Mouse (Mus musculus) left cerebral cortex, postnatal 36 days (tissue): ENCODE data around the gene Pxdc1. TPM values are rescaled to one million over a fixed set of nuclear protein-coding genes. Genes with fewer than 3 reads are reported as not detected.

ENCODE experiments used
- DNase-seq, 2 experiments: peaks; one replicate each; pipeline ENCODE4 v3.0.0; 2021 to 2022; ENCODE audit warnings: low spot score in 2 of 2, mixed read lengths in 1 of 2
- intact Hi-C: fragments of 180-260 bp; cut with DNase I; formaldehyde crosslinking; loops from one replicate; pipeline ENCODE4 v1.15.1; 2025
- total RNA-seq, 2 experiments: library from RNA; stranded (reverse); gene quantifications; 2 replicates each; pipeline ENCODE4 v1.2.3; 2021

Pxdc1 gene
- total RNA-seq, 2 experiments from 2014 or later, result 3.5 to 7.7 TPM

DNA sequence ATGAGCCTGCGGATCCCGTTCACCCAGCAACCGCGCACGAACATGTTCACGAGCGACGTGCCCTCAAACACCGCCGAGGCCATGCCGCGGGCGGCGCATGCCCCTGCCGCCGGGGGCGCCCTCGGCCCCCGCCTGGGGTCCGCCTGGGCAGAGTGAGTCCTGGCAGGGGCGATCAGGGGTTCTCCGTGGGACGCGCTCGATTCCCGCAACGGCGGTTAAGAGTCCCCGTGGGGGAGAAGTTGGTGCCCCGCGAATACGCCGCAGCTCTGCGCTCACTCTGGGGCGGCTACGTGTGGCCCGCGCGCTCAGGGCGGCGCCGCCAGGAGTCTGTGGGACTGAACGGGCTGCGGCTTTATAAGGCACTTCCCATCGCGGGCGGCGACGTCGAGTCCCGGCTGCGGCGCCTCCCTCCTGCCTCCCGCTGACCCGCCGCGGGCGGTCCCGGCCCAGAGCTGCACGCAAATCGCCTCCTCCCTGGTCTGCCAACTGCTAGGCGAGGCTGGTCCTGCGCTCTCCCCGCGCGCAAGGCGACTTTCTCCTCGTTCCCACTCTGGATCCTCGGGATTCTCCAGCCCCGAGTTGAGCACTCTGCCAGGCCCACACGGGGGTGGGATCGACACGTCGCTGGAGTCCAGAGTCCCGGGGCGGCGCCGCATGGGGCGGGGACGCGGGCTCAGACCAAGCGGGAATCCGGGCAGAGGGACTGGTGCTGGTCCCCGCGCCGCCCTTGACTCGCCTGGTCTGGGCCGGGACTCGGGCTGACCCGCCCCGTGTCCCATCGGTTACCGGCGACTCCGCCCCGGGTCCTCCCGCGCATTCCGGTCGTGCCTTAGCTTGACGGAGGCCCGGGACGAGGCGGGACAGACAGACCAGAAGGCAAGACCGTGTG, 689 bp downstream of the Pxdc1 start:
- peak; percentile 35 to 37 for DNase-seq
- intact Hi-C loops, result loop anchor here (5.0 kb wide), 1 partner anchor 60 kb away; no protein-coding TSS in a partner anchor

GRCm38 (mm10) chr13:34652016-34652352, 1.3 kb downstream of the Pxdc1 start:
- intact Hi-C loops, result loop anchor here (5.0 kb wide), 1 partner anchor 60 kb away; no protein-coding TSS in a partner anchor
- peak; percentile 36 to 42 for DNase-seq

GRCm38 (mm10) chr13:34651474-34651991, 1.8 kb downstream of the Pxdc1 start:
- peak in 1 of 2 experiments; percentile 21 for DNase-seq
- intact Hi-C loops, result loop anchor here (5.0 kb wide), 1 partner anchor 61 kb away; no protein-coding TSS in a partner anchor

DNA sequence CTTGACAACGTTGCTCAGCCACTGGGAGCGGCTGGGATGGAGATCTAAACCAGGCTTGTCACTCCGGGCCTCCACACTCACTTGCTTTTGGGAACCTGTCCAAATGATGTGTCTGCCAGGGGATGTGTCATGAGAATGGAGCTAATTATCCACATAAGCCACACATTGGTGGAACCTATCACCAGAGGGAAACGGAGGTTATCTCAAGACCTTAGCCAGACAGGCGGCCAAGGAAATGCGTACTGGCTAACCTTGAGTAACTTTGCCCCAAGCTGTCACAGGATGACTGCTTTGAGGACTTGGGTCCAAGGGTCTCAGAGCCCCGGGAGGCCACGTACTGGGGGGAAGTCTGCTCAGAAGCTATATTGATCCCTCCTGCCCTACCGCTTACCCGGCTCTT, 2.3 kb downstream of the Pxdc1 start:
- DNase-seq, result no peak
- intact Hi-C loops, result loop anchor here (5.0 kb wide), 1 partner anchor 61 kb away; no protein-coding TSS in a partner anchor

DNA sequence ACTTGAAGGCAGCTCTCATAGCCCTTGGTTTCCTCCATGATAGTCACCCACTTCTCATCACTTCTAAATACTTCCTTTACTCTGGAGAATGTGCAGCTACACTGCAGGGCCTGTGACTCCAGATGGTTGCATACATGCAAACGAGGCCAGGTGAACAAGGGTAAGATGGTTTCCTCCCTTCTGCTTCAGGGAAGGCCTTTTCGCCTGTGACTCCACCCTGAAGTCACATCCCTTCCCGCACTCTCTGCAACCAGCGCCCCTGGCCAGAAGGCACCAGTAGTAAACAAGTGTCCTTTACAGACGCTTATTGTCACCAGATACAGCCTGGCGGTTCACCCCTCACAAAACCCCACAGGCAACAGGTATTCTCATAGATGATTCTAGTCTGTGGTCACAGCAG, 2.9 kb downstream of the Pxdc1 start:
- no peak for DNase-seq
- intact Hi-C loops, result loop anchor here (5.0 kb wide), 1 partner anchor 62 kb away; no protein-coding TSS in a partner anchor

GRCm38 (mm10) chr13:34647751-34648150, 5.5 kb downstream of the Pxdc1 start:
- intact Hi-C loops, result no loop called here
- no peak for DNase-seq

- DNase-seq, result no peak
- intact Hi-C loops, result no loop called here
Measured at GRCm38 (mm10) chr13:34647221-34647620, 6.1 kb downstream of the Pxdc1 start.

DNA sequence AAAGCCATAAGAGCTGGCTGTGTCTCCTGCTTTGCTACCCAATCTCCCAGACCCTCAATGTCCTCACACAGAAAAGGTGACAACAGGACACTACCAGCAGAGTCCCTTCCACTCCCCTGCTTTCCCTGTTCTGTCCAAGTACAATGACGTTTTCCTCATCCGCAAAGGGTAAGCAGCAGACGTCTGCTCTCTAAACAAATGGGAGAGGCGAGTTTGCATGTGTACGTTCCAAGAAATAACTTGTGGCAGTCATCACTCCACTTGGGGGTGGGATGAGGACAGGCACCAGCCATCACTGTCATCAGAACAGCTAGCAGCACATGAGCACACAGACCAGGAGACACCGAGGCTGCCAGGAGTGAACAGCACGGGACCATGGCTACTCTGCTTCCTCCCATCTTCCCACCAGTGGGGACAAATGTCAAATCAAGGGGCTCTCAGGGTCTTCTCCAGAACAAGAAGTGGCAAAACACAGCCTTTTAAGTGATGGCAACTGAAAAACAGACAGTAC, 7.0 kb downstream of the Pxdc1 start:
- DNase-seq, result no peak
- intact Hi-C loops, result no loop called here

GRCm38 (mm10) chr13:34645519-34645918, 7.8 kb downstream of the Pxdc1 start:
- DNase-seq, result no peak
- intact Hi-C loops, result no loop called here

DNA sequence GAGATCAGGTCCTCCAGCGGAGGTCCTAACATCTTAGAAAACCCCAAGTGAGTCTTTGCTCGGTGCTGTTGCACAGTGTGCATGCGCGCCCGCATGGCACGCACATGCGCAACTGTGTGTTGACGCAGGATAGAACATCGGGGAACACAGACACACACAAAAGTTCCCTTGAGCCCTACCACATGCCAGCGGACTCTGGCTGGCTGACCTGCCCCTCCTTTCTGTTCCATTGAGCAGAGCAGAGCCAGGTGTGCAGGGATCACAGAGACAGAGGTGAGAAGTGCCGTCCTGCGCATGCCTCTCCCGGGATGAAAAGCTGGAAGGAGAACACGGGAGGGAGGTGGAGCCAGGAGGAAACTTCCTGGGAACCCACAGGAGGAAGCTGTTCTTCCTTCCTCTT, 8.9 kb downstream of the Pxdc1 start:
- DNase-seq, result no peak
- intact Hi-C loops, result no loop called here

GRCm38 (mm10) chr13:34643926-34644325, 9.4 kb downstream of the Pxdc1 start:
- no peak for DNase-seq
- intact Hi-C loops, result loop anchor here (1.0 kb wide), 2 partner anchors 150 to 220 kb away; no protein-coding TSS in a partner anchor

DNA sequence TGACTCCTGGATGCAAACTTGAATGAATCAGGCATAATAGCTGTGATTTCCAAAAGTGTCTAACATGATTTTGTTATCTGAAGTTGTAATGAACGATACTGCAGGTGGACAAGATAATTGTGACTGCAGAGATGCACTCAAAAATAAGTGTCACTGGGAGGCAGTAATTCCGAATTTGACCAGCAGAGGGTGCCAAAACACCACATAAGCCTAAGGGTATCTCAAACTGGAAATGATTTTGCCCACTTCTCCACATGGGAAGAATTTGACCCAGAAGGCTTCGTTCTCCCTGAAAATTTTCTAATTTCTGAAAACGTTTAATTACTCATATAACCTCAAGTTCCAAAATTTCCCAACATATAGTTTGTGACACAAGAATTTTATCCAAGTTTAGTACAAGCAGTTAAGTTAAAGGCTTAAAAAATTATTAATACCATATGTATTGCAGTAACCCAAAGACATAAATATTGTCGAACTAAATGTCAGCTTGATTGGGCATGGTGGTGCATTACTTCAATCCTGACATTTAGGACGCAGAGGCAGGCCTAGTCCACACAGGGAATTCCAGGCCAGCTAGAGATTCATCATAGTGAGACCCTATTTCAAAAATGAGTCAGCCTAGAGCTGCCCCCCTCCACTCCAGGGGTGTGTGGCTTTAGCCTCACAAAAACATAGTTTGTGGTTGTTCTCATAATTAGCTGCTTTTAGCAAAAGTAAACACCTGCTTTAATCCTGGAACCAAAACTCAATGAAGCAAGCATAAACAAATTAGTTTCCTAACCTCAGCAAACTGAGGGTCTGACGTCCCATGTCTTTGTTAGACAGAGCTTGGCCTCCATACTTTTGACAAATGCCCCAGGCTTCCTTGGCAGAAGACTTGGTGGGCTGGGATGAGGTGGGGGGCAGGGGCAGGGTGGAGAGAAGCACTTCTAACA, 10.1 kb downstream of the Pxdc1 start:
- DNase-seq, result peak; percentile 33 to 54
- intact Hi-C loops, result loop anchor here (1.0 kb wide), 2 partner anchors 151 to 221 kb away; no protein-coding TSS in a partner anchor

- intact Hi-C loops, result no loop called here
- no peak for DNase-seq
Measured at GRCm38 (mm10) chr13:34641066-34641465, 12.2 kb downstream of the Pxdc1 start.

GRCm38 (mm10) chr13:34635978-34636377, 17.3 kb downstream of the Pxdc1 start:
- intact Hi-C loops, result loop anchor here (1.0 to 5.0 kb wide), 2 partner anchors 449 to 589 kb away; no protein-coding TSS in a partner anchor
- DNase-seq, result peak; percentile 61 to 70

- DNase-seq, result no peak
- intact Hi-C loops, result loop anchor here (5.0 kb wide), 1 partner anchor 283 kb away; the partner anchor contains the start of gene Slc22a23
Measured at GRCm38 (mm10) chr13:34630319-34630718, 23.0 kb downstream of the Pxdc1 start.

DNA sequence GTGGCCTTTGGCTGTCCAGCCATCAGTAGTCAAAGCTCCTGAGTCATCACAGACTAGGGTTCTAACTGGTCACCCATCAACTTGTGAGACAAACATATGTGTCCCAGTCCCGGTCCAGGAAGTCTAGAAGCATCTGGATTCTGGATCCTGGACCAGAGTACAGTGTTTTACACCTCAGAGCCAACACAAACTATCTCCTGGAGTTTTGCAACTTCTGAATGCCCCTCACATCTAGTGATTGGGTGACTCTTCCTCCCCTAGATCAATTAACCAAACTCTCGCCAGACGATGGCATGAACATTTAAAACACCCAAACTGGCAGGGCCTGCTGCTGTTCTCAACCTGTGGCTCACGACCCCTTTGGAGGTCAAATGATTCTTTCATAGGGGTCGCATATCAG, 23.5 kb downstream of the Pxdc1 start:
- intact Hi-C loops, result loop anchor here (5.0 kb wide), 1 partner anchor 282 kb away; the partner anchor contains the start of gene Slc22a23
- DNase-seq, result no peak

DNA sequence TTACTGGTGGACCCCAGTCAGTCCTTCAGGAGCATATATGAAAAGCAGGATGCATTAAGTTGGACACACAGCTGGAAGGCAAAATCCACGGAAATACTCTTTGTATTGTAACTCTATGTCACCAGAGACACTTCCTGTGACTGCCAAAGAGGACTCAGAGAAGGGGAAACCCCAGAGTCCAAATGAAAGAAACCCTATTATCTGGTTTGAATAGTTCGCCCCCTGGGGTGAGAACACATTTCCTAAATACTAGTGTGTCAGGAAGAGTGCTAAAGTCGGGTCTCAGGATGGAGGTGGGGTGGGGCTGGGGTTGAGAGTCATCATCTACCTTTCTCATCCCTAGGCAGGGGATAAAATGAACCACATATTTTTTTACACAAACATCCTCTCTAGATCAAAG, 25.8 kb downstream of the Pxdc1 start:
- no peak for DNase-seq
- intact Hi-C loops, result no loop called here

- DNase-seq, result no peak
- intact Hi-C loops, result no loop called here
Measured at GRCm38 (mm10) chr13:34624414-34624813, 28.9 kb downstream of the Pxdc1 start.

- intact Hi-C loops, result no loop called here
- no peak for DNase-seq
Measured at GRCm38 (mm10) chr13:34612402-34612801, 40.9 kb downstream of the Pxdc1 start.
